Mouse (Mus musculus): Measurements from ENCODE around the gene Zdhhc15. TPM values are rescaled to one million over a fixed set of nuclear protein-coding genes. Genes with fewer than 3 reads are reported as not detected.

Zdhhc15 gene
- total RNA-seq (2023; ENCODE audit: inconsistent age) = 0.18 to 0.27 TPM in 2 of 4 replicates, not detected in the others

GRCm38 (mm10) chrX:104670757-104671549, at the start of gene Zdhhc15:
Gene Zdhhc15, minus strand, starts transcription at chrX:104671064.

Other genes starting within 250 kb of the Zdhhc15 start
- gene Uprt, start 188.2 kb downstream of the Zdhhc15 start, total RNA-seq (2023; ENCODE audit: inconsistent age) = 17.9 to 21.9 TPM (median 18.7 TPM) in 4 replicates
- 0.29 to 0.38 TPM in 2 of 4 replicates, not detected in the others for gene Magee2, start 186.2 kb upstream of the Zdhhc15 start, total RNA-seq (2023; ENCODE audit: inconsistent age)